8 mouse cellular contexts compared by ENCODE assay signal in genomic region chr7:27860396-27861235, GRCm38 (mm10). TPM values are rescaled to one million over a fixed set of nuclear protein-coding genes. Genes with fewer than 3 reads are reported as not detected.
DNase-seq lines count a peak whose midpoint lies in the region; ATAC-seq and TF ChIP-seq lines count a peak whose summit lies in the region.

No protein-coding gene starts in this region.

- H3K27me3 ChIP-seq in kidney, embryonic 14.5 days (ENCODE audit: control insufficient read depth, insufficient read depth, low read length), result no peaks in the 10 kb centered on the region
- no peaks in the 10 kb centered on the region for H3K27me3 ChIP-seq in limb, embryonic 14.5 days (ENCODE audit: control insufficient read depth, insufficient read depth, low read length)
- no peaks in the 10 kb centered on the region for H3K27me3 ChIP-seq in midbrain, embryonic 16.5 days (ENCODE audit: control insufficient read depth, insufficient read depth, low read depth, low read length)
- H3K27me3 ChIP-seq in spleen, adult 2 months (ENCODE audit: control insufficient read depth, insufficient read depth, low read length), result no peaks in the 10 kb centered on the region

- H3K9me3 ChIP-seq in kidney, embryonic 14.5 days (ENCODE audit: control insufficient read depth, low read length), result no peaks in the 10 kb centered on the region
- no peaks in the 10 kb centered on the region for H3K9me3 ChIP-seq in limb, embryonic 14.5 days (ENCODE audit: control insufficient read depth, low read length)
- H3K9me3 ChIP-seq in midbrain, embryonic 16.5 days (replicated peaks; ENCODE audit: control insufficient read depth, low read length, poor library complexity, severe bottlenecking), result no peaks in the 10 kb centered on the region

- TF ChIP-seq CTCF in spleen, adult 2 months (IDR thresholded peaks at IDR 0.05; ENCODE audit: extremely low read depth, insufficient read depth, insufficient read length, insufficient replicate concordance), result no peak

- ATAC-seq in erythroblast, adult 5-6 weeks (replicated peaks; ENCODE audit: low FRiP score, poor library complexity, severe bottlenecking), result peak; percentile 82
- peak; percentile 94 for ATAC-seq in kidney, embryonic 14.5 days (ENCODE audit: low FRiP score, low TSS enrichment)
- ATAC-seq in limb, embryonic 14.5 days (ENCODE audit: low FRiP score, low read depth), result peak; percentile 87
- peak; percentile 76 for ATAC-seq in midbrain, embryonic 16.5 days

- DNase-seq in cerebellum, postnatal 14 days, result peak; percentile 39 to 47
- DNase-seq in cerebellum, adult 11 months, result no peak
- peak; percentile 83 to 87 for DNase-seq in heart, adult 9 months (ENCODE audit: low spot score in 2 of 2)
- peak; percentile 64 for DNase-seq in limb, embryonic 14.5 days (ENCODE audit: low spot score)
- DNase-seq in spleen, adult 2 months (ENCODE audit: low read depth in 1 of 2, low spot score in 2 of 2), result peak; percentile 63 to 76

- under 1% methylated on average over 22 of the region's 22 CpGs for WGBS in kidney, embryonic 14.5 days
- WGBS in limb, embryonic 14.5 days, result 0% methylated on average over 21 of the region's 22 CpGs
- WGBS in midbrain, embryonic 16.5 days, result 2% methylated on average over 22 of the region's 22 CpGs
- WGBS in spleen, adult 2 months, result under 1% methylated on average over 22 of the region's 22 CpGs

- no peaks in the 10 kb centered on the region for H3K4me1 ChIP-seq in kidney, embryonic 14.5 days (ENCODE audit: control insufficient read depth, insufficient read depth, low read length)
- H3K4me1 ChIP-seq in limb, embryonic 14.5 days (ENCODE audit: control insufficient read depth, insufficient read depth, low read length), result peaks cover 5% of the 10 kb centered on the region
- H3K4me1 ChIP-seq in midbrain, embryonic 16.5 days (ENCODE audit: control insufficient read depth, insufficient read depth, low read length), result peaks cover 9% of the 10 kb centered on the region
- H3K4me1 ChIP-seq in spleen, adult 2 months (ENCODE audit: control insufficient read depth, insufficient read depth, insufficient read length), result peaks cover 6% of the 10 kb centered on the region; the same call in 1 of the 2 replicates

- peak overlapping the region; percentile 62 for H3K4me3 ChIP-seq in kidney, embryonic 14.5 days (ENCODE audit: low read length)
- peak overlapping the region; percentile 58 for H3K4me3 ChIP-seq in limb, embryonic 14.5 days (replicated peaks; ENCODE audit: low read length)
- H3K4me3 ChIP-seq in midbrain, embryonic 16.5 days (ENCODE audit: low read depth, low read length), result peak overlapping the region; percentile 46
- H3K4me3 ChIP-seq in spleen, adult 2 months (ENCODE audit: extremely low read depth, insufficient read depth, insufficient read length), result peak overlapping the region; percentile 88

- H3K4me2 ChIP-seq in kidney, embryonic 14.5 days (replicated peaks; ENCODE audit: low read depth, low read length), result peak overlapping the region; percentile 69
- H3K4me2 ChIP-seq in limb, embryonic 14.5 days (replicated peaks; ENCODE audit: low read depth, low read length, severe bottlenecking), result peak overlapping the region; percentile 59
- H3K4me2 ChIP-seq in midbrain, embryonic 16.5 days (ENCODE audit: low read length), result peak overlapping the region; percentile 74

- TF ChIP-seq POLR2A in limb, embryonic 14.5 days (IDR thresholded peaks at IDR 0.05; ENCODE audit: borderline replicate concordance, extremely low read depth, insufficient read depth, insufficient read length), result no peak
- peak; percentile 24 for TF ChIP-seq POLR2A in spleen, adult 2 months (IDR thresholded peaks at IDR 0.05; ENCODE audit: low read depth, low read length)

- H3K27ac ChIP-seq in kidney, embryonic 14.5 days (ENCODE audit: low read depth, low read length), result peak overlapping the region; percentile 49; the same call in 1 of the 2 replicates
- H3K27ac ChIP-seq in limb, embryonic 14.5 days (replicated peaks; ENCODE audit: low read depth, low read length), result peak overlapping the region; percentile 73
- 0 out of 2 replicates have a peak overlapping the region, but pooled peaks have one; percentile 38 for H3K27ac ChIP-seq in midbrain, embryonic 16.5 days (ENCODE audit: low read length)
- H3K27ac ChIP-seq in spleen, adult 2 months (ENCODE audit: insufficient read depth, low read length), result peak overlapping the region; percentile 91

- H3K9ac ChIP-seq in kidney, embryonic 14.5 days (ENCODE audit: low read depth, low read length), result peak overlapping the region; percentile 68
- H3K9ac ChIP-seq in limb, embryonic 14.5 days (ENCODE audit: low read depth, low read length, severe bottlenecking), result peak overlapping the region; percentile 68
- H3K9ac ChIP-seq in midbrain, embryonic 16.5 days (ENCODE audit: low read depth, low read length), result peak overlapping the region; percentile 39

- H3K36me3 ChIP-seq in kidney, embryonic 14.5 days (ENCODE audit: control insufficient read depth, insufficient read depth, low read length), result peaks cover 12% of the 10 kb centered on the region; the same call in 1 of the 2 replicates
- H3K36me3 ChIP-seq in limb, embryonic 14.5 days (ENCODE audit: control insufficient read depth, insufficient read depth, low read length), result peaks cover 15% of the 10 kb centered on the region; the same call in 1 of the 2 replicates
- peaks cover 8% of the 10 kb centered on the region for H3K36me3 ChIP-seq in midbrain, embryonic 16.5 days (ENCODE audit: control insufficient read depth, insufficient read depth, low read length)
- peaks cover 11% of the 10 kb centered on the region for H3K36me3 ChIP-seq in spleen, adult 2 months (ENCODE audit: control insufficient read depth, insufficient read depth, low read length)

RNA-seq across cellular contexts. Expression of gene Zfp607a, which starts 3.3 kb away (rescaled TPM):
- 0.58 and 1.0 TPM in 2 replicates for total RNA-seq in erythroblast, adult 5-6 weeks (2015; ENCODE audit: low replicate concordance)
- total RNA-seq in erythroblast, adult 5-6 weeks (2017; ENCODE audit: low replicate concordance), result 1.1 and 2.6 TPM in 2 replicates
- polyA plus RNA-seq in kidney, embryonic 14.5 days (2014; fragmentation: Nextera tagmentation; extraction: Ambion mirVana), result 3.2 and 4.4 TPM in 2 replicates
- polyA plus RNA-seq in limb, embryonic 14.5 days (2012; rRNA removed), result 1.5 and 2.3 TPM in 2 replicates
- polyA plus RNA-seq in limb, embryonic 14.5 days (2014; fragmentation: Nextera tagmentation; extraction: Ambion mirVana), result 3.1 and 3.2 TPM in 2 replicates
- polyA plus RNA-seq in midbrain, embryonic 16.5 days (2015; fragmentation: Nextera tagmentation; extraction: Ambion mirVana), result 1.1 and 1.2 TPM in 2 replicates
- polyA plus RNA-seq in spleen, adult 2 months (2012; rRNA removed), result 0.54 and 0.88 TPM in 2 replicates

RNA-seq across cellular contexts. Expression of gene Zfp59, which starts 22.2 kb away (rescaled TPM):
- 0.63 and 1.9 TPM in 2 replicates for total RNA-seq in erythroblast, adult 5-6 weeks (2015; ENCODE audit: low replicate concordance)
- 2.0 and 2.4 TPM in 2 replicates for total RNA-seq in erythroblast, adult 5-6 weeks (2017; ENCODE audit: low replicate concordance)
- 4.2 and 9.0 TPM in 2 replicates for polyA plus RNA-seq in kidney, embryonic 14.5 days (2014; fragmentation: Nextera tagmentation; extraction: Ambion mirVana)
- polyA plus RNA-seq in limb, embryonic 14.5 days (2012; rRNA removed), result 3.2 and 4.4 TPM in 2 replicates
- polyA plus RNA-seq in limb, embryonic 14.5 days (2014; fragmentation: Nextera tagmentation; extraction: Ambion mirVana), result 9.4 and 9.5 TPM in 2 replicates
- 10.8 and 12.1 TPM in 2 replicates for polyA plus RNA-seq in midbrain, embryonic 16.5 days (2015; fragmentation: Nextera tagmentation; extraction: Ambion mirVana)
- 0.25 and 0.39 TPM in 2 replicates for polyA plus RNA-seq in spleen, adult 2 months (2012; rRNA removed)

RNA-seq across cellular contexts. Expression of gene Zfp626, which starts 53.6 kb away (rescaled TPM):
- 1.5 and 6.7 TPM in 2 replicates for total RNA-seq in erythroblast, adult 5-6 weeks (2015; ENCODE audit: low replicate concordance)
- total RNA-seq in erythroblast, adult 5-6 weeks (2017; ENCODE audit: low replicate concordance), result 0.68 and 2.8 TPM in 2 replicates
- 2.0 and 2.5 TPM in 2 replicates for polyA plus RNA-seq in kidney, embryonic 14.5 days (2014; fragmentation: Nextera tagmentation; extraction: Ambion mirVana)
- 2.0 and 3.0 TPM in 2 replicates for polyA plus RNA-seq in limb, embryonic 14.5 days (2012; rRNA removed)
- polyA plus RNA-seq in limb, embryonic 14.5 days (2014; fragmentation: Nextera tagmentation; extraction: Ambion mirVana), result 2.2 TPM in 2 replicates
- polyA plus RNA-seq in midbrain, embryonic 16.5 days (2015; fragmentation: Nextera tagmentation; extraction: Ambion mirVana), result 1.4 and 2.0 TPM in 2 replicates
- 0.53 and 0.75 TPM in 2 replicates for polyA plus RNA-seq in spleen, adult 2 months (2012; rRNA removed)

Comparison
In these comparisons a context has a peak if more than half of its experiments do, and no peak if none do; other contexts are left out.
1. H3K27ac ChIP-seq: peak in every context shown above with its lines; median percentile 91 in spleen, adult 2 months; 73 in limb, embryonic 14.5 days; 49 in kidney, embryonic 14.5 days; 38 in midbrain, embryonic 16.5 days.